Mouse (Mus musculus): ENCODE results near the gene Polr2c. TPM values are rescaled to one million over a fixed set of nuclear protein-coding genes. Genes with fewer than 3 reads are reported as not detected.
"Not testable (repeated sequence)": the region's sequence is repeated elsewhere in the genome, so short reads cannot be mapped to it uniquely, and the experiment has no call there.

The Polr2c gene
- polyA plus RNA-seq, 1 experiment = 98.3 TPM

DNA sequence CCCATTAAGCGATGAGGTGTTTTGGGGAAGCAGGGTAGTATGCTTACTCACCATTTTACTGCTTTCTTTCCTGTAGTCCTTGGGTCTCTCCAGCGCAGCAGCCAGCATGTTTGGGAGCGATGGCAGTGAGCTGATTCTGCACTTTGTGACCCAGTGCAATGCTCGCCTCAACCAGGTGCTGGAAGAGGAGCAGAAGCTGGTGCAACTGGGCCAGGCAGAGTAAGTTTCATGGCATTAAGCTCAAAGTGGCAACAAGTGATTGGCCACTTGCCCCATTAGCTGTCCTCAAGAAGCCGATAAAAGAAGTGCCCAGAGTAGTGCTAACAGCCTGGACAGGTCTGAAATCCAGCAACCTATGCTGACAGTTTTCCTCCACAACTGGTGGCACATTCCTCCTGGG, 7.2 kb upstream of the Polr2c start:
- no peak for TF ChIP-seq POLR2A (IDR thresholded peaks at IDR 0.05; ENCODE audit: borderline replicate concordance, extremely low read depth, insufficient read depth, insufficient read length, poor library complexity, severe bottlenecking)
- no peak for TF ChIP-seq CTCF (IDR thresholded peaks at IDR 0.05; ENCODE audit: borderline replicate concordance, extremely low read depth, insufficient read depth, insufficient read length)
- DNase-seq (ENCODE audit: low read depth) = no peak

DNA sequence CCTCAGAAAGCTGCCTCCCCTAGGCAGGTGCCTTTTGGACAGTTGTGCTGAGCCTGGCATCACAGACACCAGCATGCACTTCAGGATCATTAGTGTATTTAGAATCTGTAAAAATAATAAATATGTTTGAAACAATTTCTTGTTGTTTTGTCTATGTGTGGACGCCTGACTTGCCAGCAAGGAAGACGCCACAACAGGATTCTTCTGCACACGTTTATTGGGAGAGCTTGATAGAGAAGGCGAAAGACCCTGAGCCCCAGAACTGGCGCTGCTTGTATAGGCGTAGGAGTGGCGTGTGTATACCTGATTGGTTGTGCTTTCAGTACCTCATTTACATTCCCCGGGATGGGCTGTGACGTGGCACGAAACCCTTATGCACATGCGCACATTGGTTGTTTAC, 2.5 kb upstream of the Polr2c start:
- not testable (repeated sequence) for DNase-seq (ENCODE audit: low read depth)

- no peak for DNase-seq (ENCODE audit: low read depth)
- TF ChIP-seq CTCF (IDR thresholded peaks at IDR 0.05; ENCODE audit: borderline replicate concordance, extremely low read depth, insufficient read depth, insufficient read length) (no peak), POLR2A (IDR thresholded peaks at IDR 0.05; ENCODE audit: borderline replicate concordance, extremely low read depth, insufficient read depth, insufficient read length, poor library complexity, severe bottlenecking) (no peak)
These were observed 272 bp upstream of the Polr2c start for GRCm38 (mm10) chr8:94857011-94857345.

DNA sequence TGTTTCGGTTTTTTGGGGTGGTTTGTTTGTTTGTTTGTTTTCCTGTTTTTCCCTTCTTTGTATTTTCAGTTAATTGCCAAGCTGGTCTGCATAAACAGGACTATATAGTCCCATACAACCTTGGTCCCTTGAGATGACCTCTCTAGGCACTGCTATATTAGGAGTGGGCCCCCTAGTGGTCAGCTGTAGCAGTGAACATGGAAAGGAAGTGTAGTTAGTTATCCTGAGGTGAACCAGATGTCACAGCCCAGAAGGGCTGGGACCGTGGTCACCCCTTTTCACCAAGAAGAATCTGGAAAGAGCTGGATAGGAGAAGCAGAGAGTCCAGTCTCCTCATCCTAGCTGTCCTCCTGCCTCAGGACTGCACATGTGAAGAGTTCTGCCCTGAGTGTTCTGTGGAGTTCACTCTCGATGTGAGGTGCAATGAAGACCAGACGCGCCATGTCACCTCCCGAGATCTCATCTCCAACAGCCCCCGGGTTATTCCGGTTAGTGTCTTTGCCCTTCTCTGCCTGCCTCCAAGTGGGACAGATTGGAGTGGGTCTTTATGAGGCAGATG, 4.2 kb downstream of the Polr2c start:
- TF ChIP-seq CTCF (IDR thresholded peaks at IDR 0.05; ENCODE audit: borderline replicate concordance, extremely low read depth, insufficient read depth, insufficient read length) (peak; percentile 79; the same call in 1 of the 2 replicates), POLR2A (IDR thresholded peaks at IDR 0.05; ENCODE audit: borderline replicate concordance, extremely low read depth, insufficient read depth, insufficient read length, poor library complexity, severe bottlenecking) (no peak)
- peak; percentile 57 for DNase-seq (ENCODE audit: low read depth)

GRCm38 (mm10) chr8:94862487-94863220, 5.4 kb downstream of the Polr2c start:
- peak; percentile 31 for DNase-seq (ENCODE audit: low read depth)
- TF ChIP-seq POLR2A (IDR thresholded peaks at IDR 0.05; ENCODE audit: borderline replicate concordance, extremely low read depth, insufficient read depth, insufficient read length, poor library complexity, severe bottlenecking) = no peak
- TF ChIP-seq CTCF (IDR thresholded peaks at IDR 0.05; ENCODE audit: borderline replicate concordance, extremely low read depth, insufficient read depth, insufficient read length) = no peak

GRCm38 (mm10) chr8:94863897-94864673, 6.8 kb downstream of the Polr2c start:
- TF ChIP-seq POLR2A (IDR thresholded peaks at IDR 0.05; ENCODE audit: borderline replicate concordance, extremely low read depth, insufficient read depth, insufficient read length, poor library complexity, severe bottlenecking) = no peak
- no peak for DNase-seq (ENCODE audit: low read depth)

- no peak for DNase-seq (ENCODE audit: low read depth)
- no peak for TF ChIP-seq CTCF (IDR thresholded peaks at IDR 0.05; ENCODE audit: borderline replicate concordance, extremely low read depth, insufficient read depth, insufficient read length)
- no peak for TF ChIP-seq POLR2A (IDR thresholded peaks at IDR 0.05; ENCODE audit: borderline replicate concordance, extremely low read depth, insufficient read depth, insufficient read length, poor library complexity, severe bottlenecking)
These were observed 8.0 kb downstream of the Polr2c start for GRCm38 (mm10) chr8:94865292-94865691.

DNA sequence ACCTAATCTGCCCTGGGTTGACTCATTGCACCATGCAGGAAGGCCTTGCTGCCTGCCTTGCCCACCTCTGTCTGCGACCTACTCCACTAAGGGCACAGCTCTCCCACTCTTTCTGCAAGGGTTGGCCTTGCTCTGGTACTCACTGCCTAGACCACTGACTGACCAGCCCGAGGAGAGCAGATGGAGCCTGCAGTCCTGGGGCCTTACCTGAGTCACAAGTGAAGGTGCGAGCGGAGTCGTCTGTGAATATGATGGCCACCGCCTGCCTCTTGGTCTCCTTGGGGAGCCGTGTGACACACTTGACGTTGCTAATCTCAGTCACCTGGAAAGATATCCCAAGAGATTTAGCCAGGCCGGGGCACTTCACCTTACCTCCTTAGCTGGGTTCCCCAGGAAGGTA, 9.7 kb downstream of the Polr2c start:
- TF ChIP-seq CTCF (IDR thresholded peaks at IDR 0.05; ENCODE audit: borderline replicate concordance, extremely low read depth, insufficient read depth, insufficient read length) (no peak), POLR2A (IDR thresholded peaks at IDR 0.05; ENCODE audit: borderline replicate concordance, extremely low read depth, insufficient read depth, insufficient read length, poor library complexity, severe bottlenecking) (no peak)
- DNase-seq (ENCODE audit: low read depth) = no peak

- no peak for TF ChIP-seq POLR2A (IDR thresholded peaks at IDR 0.05; ENCODE audit: borderline replicate concordance, extremely low read depth, insufficient read depth, insufficient read length, poor library complexity, severe bottlenecking)
- no peak for TF ChIP-seq CTCF (IDR thresholded peaks at IDR 0.05; ENCODE audit: borderline replicate concordance, extremely low read depth, insufficient read depth, insufficient read length)
- DNase-seq (ENCODE audit: low read depth) = peak; percentile 50
These were observed 11.9 kb downstream of the Polr2c start for GRCm38 (mm10) chr8:94869146-94869545.

GRCm38 (mm10) chr8:94870003-94870402, 12.8 kb downstream of the Polr2c start:
- no peak for TF ChIP-seq POLR2A (IDR thresholded peaks at IDR 0.05; ENCODE audit: borderline replicate concordance, extremely low read depth, insufficient read depth, insufficient read length, poor library complexity, severe bottlenecking)
- TF ChIP-seq CTCF (IDR thresholded peaks at IDR 0.05; ENCODE audit: borderline replicate concordance, extremely low read depth, insufficient read depth, insufficient read length) = no peak
- no peak for DNase-seq (ENCODE audit: low read depth)

DNA sequence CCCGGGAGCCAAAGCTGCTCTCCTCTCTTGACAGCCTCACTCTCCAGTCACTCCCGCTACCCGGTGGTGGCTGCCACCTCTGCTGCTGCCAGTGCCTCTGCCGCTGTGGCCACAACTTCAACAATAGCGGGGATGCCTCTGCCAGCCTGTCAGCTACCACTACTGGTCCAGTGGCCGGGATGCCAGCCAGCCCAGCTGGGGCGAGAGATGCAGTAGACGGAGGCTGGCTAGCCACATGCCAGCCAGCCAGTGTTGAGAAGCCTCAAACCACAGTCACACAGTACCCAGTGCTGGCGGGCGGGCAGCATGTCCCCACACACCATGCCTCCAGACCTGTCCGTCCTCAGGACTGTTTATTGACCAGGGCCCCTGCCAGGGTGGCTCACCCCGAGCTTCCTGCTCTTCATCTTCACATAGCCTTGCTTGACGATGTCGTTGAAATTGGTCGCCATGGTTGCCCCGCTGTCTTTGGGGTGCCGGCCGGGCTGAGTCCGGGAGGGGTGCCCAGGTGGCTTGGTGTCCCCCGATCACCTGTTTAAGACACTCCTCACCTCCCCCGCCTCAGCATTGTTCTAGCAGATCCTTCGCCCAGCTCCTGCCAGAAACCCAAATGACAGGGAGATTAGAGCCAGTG, 13.3 kb downstream of the Polr2c start:
- peak; percentile 78 for DNase-seq (ENCODE audit: low read depth)
- TF ChIP-seq POLR2A (IDR thresholded peaks at IDR 0.05; ENCODE audit: borderline replicate concordance, extremely low read depth, insufficient read depth, insufficient read length, poor library complexity, severe bottlenecking) (no peak), CTCF (IDR thresholded peaks at IDR 0.05; ENCODE audit: borderline replicate concordance, extremely low read depth, insufficient read depth, insufficient read length) (no peak)
